Mouse (Mus musculus) liver, adult 2 months (tissue): ENCODE measurements at regions not wholly inside any gene's neighbourhood (a gene's known extent, or its start where the extent isn't known, plus 50 kb on each side); places are given as distances from the start of the nearest gene placed in this dataset.

Experiments
- DNase-seq: peaks from one replicate; pipeline ENCODE4 v3.0.0-alpha.2; 2011; ENCODE audit warnings: low read depth, low spot score; ENCODE audit errors: extremely low read depth
- H3K27ac ChIP-seq: fragments of 200-500 bp; replicated peaks from 2 replicates; pipeline ENCODE4 v1.5.1; 2012; ENCODE audit warnings: low read depth, mild to moderate bottlenecking, control low read depth, inconsistent platforms, low read length; ENCODE audit not compliant: insufficient read depth
- H3K27me3 ChIP-seq: fragments of 200-500 bp; 2 replicates; pipeline ENCODE4 v1.6.1; 2012; ENCODE audit warnings: mild to moderate bottlenecking, moderate library complexity, low read length, inconsistent platforms; ENCODE audit not compliant: control insufficient read depth, insufficient read depth
- H3K36me3 ChIP-seq: fragments of 200-500 bp; 2 replicates; pipeline ENCODE4 v1.6.1; 2012; ENCODE audit warnings: low read length, inconsistent platforms; ENCODE audit not compliant: control insufficient read depth, insufficient read depth
- H3K4me1 ChIP-seq: fragments of 200-500 bp; 2 replicates; pipeline ENCODE4 v1.6.1; 2011; ENCODE audit warnings: low read length; ENCODE audit not compliant: control insufficient read depth, insufficient read depth
- H3K4me3 ChIP-seq: fragments of 200-500 bp; 2 replicates; pipeline ENCODE4 v1.5.1; 2011; ENCODE audit warnings: low read depth, mild to moderate bottlenecking, control low read depth, low read length, moderate library complexity; ENCODE audit not compliant: insufficient read depth
- H3K79me2 ChIP-seq: fragments of 200-500 bp; 2 replicates; pipeline ENCODE4 v1.6.1; 2012; ENCODE audit warnings: inconsistent platforms, mild to moderate bottlenecking, low read length, moderate library complexity; ENCODE audit not compliant: control insufficient read depth, insufficient read depth
- H3K9ac ChIP-seq: fragments of 200-500 bp; 2 replicates; pipeline ENCODE4 v1.6.1; 2012; ENCODE audit warnings: low read depth, mild to moderate bottlenecking, control low read depth, inconsistent platforms, low read length
- CTCF ChIP-seq: fragments of 200-500 bp; IDR thresholded peaks from 2 replicates; pipeline ENCODE4 v1.5.1; 2011; ENCODE audit warnings: low read depth, low read length, control low read depth
- POLR2A ChIP-seq: fragments of 200-500 bp; IDR thresholded peaks from 2 replicates; pipeline ENCODE4 v1.6.1; 2011; ENCODE audit warnings: low read length, control low read depth; ENCODE audit not compliant: insufficient read depth; ENCODE audit errors: extremely low read depth
- WGBS: fragments of 180-500 bp; shearing (Covaris S2); methylation state at CpG from one replicate; pipeline ENCODE4 v1.1.7; 2018; 5-methylcytosine and 5-hydroxymethylcytosine counted together

- no peaks in the 10 kb centered on the region for H3K4me1 ChIP-seq
- 54% methylated on average over 8 of the region's 8 CpGs for WGBS
Measured at GRCm38 (mm10) chr1:193430231-193430630, 60.1 kb upstream of the Camk1g start.

GRCm38 (mm10) chr1:193423653-193424075 lies 53.6 kb upstream of the Camk1g start:
- Histone ChIP-seq H3K36me3 (no peaks in the 10 kb centered on the region), H3K27me3 (no peaks in the 10 kb centered on the region), H3K9ac (no peak overlapping the region), H3K79me2 (no peaks in the 10 kb centered on the region), H3K27ac (no peak overlapping the region), H3K4me3 (no peak overlapping the region), H3K4me1 (peaks cover 4% of the 10 kb centered on the region; the same call in 1 of the 2 replicates)
- WGBS, result 8% methylated on average over 8 of the region's 8 CpGs
- TF ChIP-seq POLR2A (no peak), CTCF (no peak)
- peak; percentile 26 for DNase-seq

More at GRCm38 (mm10) chr1:193430231-193430630, 60.1 kb upstream of the Camk1g start:
- Histone ChIP-seq H3K79me2 (no peaks in the 10 kb centered on the region), H3K9ac (no peak overlapping the region), H3K4me3 (no peak overlapping the region), H3K36me3 (no peaks in the 10 kb centered on the region), H3K27me3 (no peaks in the 10 kb centered on the region), H3K27ac (no peak overlapping the region)
- no peak for DNase-seq
- TF ChIP-seq CTCF (no peak), POLR2A (no peak)

GRCm38 (mm10) chr1:193422886-193423285 lies 52.8 kb upstream of the Camk1g start:
- Histone ChIP-seq H3K79me2 (no peaks in the 10 kb centered on the region), H3K27ac (no peak overlapping the region), H3K4me3 (no peak overlapping the region), H3K4me1 (peaks cover 4% of the 10 kb centered on the region; the same call in 1 of the 2 replicates), H3K27me3 (no peaks in the 10 kb centered on the region), H3K36me3 (no peaks in the 10 kb centered on the region), H3K9ac (no peak overlapping the region)
- DNase-seq, result no peak
- WGBS, result 29% methylated on average over 1 of the region's 1 CpGs
- no peak for TF ChIP-seq CTCF
- TF ChIP-seq POLR2A, result no peak

DNA sequence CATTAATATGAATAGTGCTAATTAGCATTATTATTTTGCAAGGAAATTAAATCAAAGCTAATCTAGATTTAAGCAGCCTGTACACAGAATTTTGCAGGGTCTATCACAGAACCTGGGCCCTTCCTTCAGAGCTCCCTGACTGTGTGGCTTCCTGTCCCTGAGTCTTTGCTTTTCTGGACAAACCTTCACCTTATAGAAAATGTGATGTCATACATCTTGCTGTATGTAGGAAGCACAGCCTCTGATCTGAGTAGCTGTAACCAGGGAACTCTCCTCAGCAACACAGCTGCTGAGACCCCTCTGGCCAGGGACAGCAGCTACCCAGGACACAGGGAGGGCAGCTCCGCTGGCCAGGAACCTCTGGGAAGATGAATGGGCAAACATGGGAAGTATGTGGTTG lies 51.7 kb upstream of the Camk1g start:
- Histone ChIP-seq H3K27me3 (no peaks in the 10 kb centered on the region), H3K79me2 (no peaks in the 10 kb centered on the region), H3K4me3 (no peak overlapping the region), H3K36me3 (no peaks in the 10 kb centered on the region), H3K27ac (no peak overlapping the region), H3K9ac (no peak overlapping the region), H3K4me1 (peaks cover 4% of the 10 kb centered on the region; the same call in 1 of the 2 replicates)
- DNase-seq, result no peak
- WGBS, result 93% methylated on average over 1 of the region's 1 CpGs
- TF ChIP-seq POLR2A, result no peak
- no peak for TF ChIP-seq CTCF

- H3K27ac ChIP-seq, result no peak overlapping the region
- no peaks in the 10 kb centered on the region for H3K79me2 ChIP-seq
- H3K4me1 ChIP-seq, result peaks cover 4% of the 10 kb centered on the region; the same call in 1 of the 2 replicates
- H3K36me3 ChIP-seq, result no peaks in the 10 kb centered on the region
- no peaks in the 10 kb centered on the region for H3K27me3 ChIP-seq
- DNase-seq, result no peak
- H3K9ac ChIP-seq, result no peak overlapping the region
- TF ChIP-seq CTCF, result no peak
- TF ChIP-seq POLR2A, result no peak
- H3K4me3 ChIP-seq, result no peak overlapping the region
Measured at GRCm38 (mm10) chr1:193421414-193421813, 51.3 kb upstream of the Camk1g start.
